Mouse (Mus musculus) bone marrow, adult 2 months (tissue): ENCODE measurements around the gene Olfr221.

Experiments used
- CTCF ChIP-seq: fragments of 200-500 bp; IDR thresholded peaks from 2 replicates; pipeline ENCODE4 v1.5.1; 2011; ENCODE audit warnings: low read length, control low read depth; ENCODE audit not compliant: control insufficient read depth, insufficient read depth
- POLR2A ChIP-seq: fragments of 200-500 bp; IDR thresholded peaks from 2 replicates; pipeline ENCODE4 v1.6.1; 2011; ENCODE audit warnings: low read depth, mild to moderate bottlenecking, control low read depth, low read length, borderline replicate concordance; ENCODE audit not compliant: control insufficient read depth

GRCm38 (mm10) chr14:52003981-52004495 lies 38.2 kb downstream of the Olfr221 start:
- TF ChIP-seq POLR2A (no peak; the same call in 1 of the 2 replicates), CTCF (no peak)
